Mouse (Mus musculus) T-helper 2 cell (primary cell): Measurements from ENCODE around the gene Plp2.
"Not testable (repeated sequence)": the region's sequence is repeated elsewhere in the genome, so short reads cannot be mapped to it uniquely, and the experiment has no call there.

Experiments
- in situ Hi-C: fragments of 300-600 bp; cut with MboI, MseI; formaldehyde crosslinking; loops from one replicate; pipeline ENCODE4 v1.15.1; 2025; ENCODE audit warnings: high pct_unique_total_duplicates

Plp2 gene

DNA sequence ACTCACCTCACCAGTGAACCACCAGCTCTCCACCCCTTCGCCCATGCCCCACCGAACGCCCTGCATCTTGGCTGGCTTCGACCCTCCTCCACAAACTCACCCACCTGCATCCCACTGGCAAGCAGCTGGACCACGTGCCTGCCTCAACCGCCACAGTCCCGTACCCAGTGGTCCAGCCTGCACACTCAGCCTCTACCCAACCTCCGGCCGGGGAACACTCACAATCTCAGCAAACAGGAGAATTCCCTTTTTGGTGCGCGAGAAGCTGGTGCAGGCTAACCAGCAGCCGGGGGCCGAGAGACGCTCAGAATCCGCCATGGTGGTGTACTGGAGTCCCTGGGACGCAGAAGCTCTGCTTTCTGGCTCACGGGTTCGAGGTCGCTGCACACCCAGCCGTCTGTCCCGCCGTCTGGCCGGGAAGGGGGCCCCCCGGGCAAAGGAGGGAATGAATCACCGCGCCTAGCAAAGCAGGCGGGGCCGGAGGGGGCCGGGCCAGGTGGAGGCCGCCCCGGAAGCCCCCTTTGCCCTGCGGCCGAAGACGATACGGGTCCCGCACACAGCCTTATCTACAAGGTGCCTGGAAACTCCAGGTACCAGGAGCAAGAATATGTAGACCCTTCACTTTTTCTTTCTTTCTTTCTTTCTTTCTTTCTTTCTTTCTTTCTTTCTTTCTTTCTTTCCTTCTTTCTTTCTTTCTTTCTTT is at the start of gene Plp2:
Plp2 (minus strand) TSS at position 470 of the 703 bp plus-strand sequence.
- in situ Hi-C loops, result no loop called here

DNA sequence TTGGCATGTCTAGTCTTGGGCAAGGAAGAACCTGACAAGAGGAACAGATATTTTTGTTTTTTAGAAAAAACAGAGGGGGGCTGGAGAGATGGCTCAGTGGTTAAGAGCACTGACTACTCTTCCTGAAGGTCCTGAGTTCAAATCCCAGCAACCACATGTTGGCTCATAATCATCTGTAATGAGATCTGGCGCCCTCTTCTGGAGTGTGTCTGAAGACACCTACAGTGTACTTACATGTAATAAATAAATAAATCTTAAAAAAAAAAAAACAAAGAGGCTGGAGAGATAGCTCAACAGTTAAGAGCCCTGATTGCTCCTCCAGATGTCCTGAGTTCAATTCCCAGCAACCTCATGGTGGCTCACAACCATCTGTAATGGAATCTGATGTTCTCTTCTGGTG is 44.9 kb upstream of the Plp2 start:
- in situ Hi-C loops, result not testable (repeated sequence)

GRCm38 (mm10) chrX:7714135-7714899 is 43.1 kb upstream of the Plp2 start, which contains the start of gene Wdr45:
Gene Wdr45 (plus strand): TSS chrX:7714333.
- in situ Hi-C loops, result not testable (repeated sequence)

DNA sequence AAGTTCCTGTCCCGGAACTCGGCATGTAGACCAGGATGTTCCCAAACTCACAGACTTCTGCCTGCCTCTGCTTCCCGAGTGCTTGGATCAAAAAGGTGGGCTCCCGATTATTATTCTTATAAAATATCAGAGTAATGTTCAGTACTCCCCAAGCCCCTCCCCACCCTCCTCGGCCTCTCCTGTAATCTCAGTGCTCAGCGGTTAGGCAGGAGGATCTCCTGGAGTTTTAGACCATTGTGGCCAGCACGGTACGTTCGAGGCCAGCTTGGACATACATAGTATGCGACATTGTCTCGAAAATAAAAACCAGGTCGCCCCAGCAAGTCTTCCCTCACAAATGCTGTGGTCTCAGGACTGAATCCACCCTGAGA is 42.6 kb upstream of the Plp2 start:
- in situ Hi-C loops, result not testable (repeated sequence)

- in situ Hi-C loops, result no loop called here
Observed at GRCm38 (mm10) chrX:7696954-7697381, 25.8 kb upstream of the Plp2 start, which contains the start of gene Gpkow. Gene Gpkow (plus strand): TSS chrX:7697131.

DNA sequence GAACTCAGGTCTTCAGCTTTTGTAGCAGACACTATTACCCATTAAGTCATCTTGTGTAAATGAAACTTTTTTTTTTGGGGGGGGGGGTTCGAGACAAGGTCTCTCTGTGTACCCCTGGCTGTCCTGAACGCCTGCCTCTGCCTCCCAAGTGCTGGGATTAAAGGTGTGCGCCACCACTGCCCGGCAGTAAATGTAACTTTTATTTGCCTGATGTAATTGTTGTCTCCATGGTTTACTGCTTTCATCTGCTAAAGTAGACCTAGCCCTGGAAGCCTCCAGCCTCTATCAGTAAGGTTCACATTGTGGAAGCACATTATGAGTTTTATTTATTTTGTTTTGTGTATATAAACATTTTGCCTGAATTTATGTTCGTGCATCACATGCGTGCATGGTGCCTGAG is 25.3 kb upstream of the Plp2 start:
- in situ Hi-C loops, result no loop called here

- in situ Hi-C loops, result no loop called here
Observed at GRCm38 (mm10) chrX:7692862-7693261, 21.7 kb upstream of the Plp2 start.

DNA sequence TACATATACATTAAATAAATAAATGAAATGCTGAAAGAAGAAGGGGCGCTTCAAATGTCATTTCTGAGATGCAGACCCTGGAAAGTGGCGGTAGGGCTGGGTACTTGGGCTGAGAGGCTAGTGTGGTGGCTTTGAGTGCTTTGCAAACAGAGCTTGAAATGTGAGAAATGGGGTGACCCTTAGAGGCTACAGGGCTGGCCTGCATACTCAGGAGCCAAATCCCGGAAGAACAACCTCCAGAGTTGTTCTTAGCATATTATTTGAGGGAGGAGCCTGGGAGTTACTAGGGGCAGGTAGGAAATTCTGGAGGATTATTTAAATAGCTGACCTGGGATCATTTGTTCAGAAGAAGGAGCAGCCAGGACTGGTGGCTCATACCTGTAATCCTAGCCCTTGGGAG is 19.3 kb upstream of the Plp2 start:
- in situ Hi-C loops, result no loop called here

DNA sequence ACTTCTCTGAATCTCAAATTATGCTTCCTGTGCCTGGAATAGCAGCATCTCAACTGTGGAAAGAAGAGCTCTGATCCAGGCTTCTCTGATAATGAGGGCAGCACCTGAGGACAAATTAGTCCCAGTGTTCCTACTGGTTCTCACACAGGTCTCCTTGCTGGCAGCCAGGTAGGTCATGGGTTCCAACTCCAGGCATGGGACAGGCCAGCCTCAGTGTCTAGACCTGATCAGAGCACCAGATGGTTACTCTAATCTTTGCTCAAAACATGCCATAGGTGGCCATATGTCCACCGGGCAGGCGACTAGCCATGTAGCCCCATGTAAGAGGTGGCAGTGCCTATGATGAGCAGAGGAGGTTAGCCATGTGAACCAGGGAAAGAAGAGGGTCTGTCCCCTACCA is 17.1 kb upstream of the Plp2 start:
- in situ Hi-C loops, result no loop called here

- in situ Hi-C loops, result no loop called here
Observed at GRCm38 (mm10) chrX:7680864-7681263, 9.7 kb upstream of the Plp2 start, which contains the start of gene Magix. Gene Magix (minus strand): TSS chrX:7681251.

- in situ Hi-C loops, result no loop called here
Observed at GRCm38 (mm10) chrX:7680057-7680412, 8.8 kb upstream of the Plp2 start.

GRCm38 (mm10) chrX:7679405-7680056 is 8.3 kb upstream of the Plp2 start:
- in situ Hi-C loops, result loop anchor here (5.0 kb wide), 1 partner anchor 37 kb away; no protein-coding TSS in a partner anchor

GRCm38 (mm10) chrX:7678986-7679385 is 7.8 kb upstream of the Plp2 start:
- in situ Hi-C loops, result loop anchor here (5.0 kb wide), 1 partner anchor 37 kb away; no protein-coding TSS in a partner anchor

DNA sequence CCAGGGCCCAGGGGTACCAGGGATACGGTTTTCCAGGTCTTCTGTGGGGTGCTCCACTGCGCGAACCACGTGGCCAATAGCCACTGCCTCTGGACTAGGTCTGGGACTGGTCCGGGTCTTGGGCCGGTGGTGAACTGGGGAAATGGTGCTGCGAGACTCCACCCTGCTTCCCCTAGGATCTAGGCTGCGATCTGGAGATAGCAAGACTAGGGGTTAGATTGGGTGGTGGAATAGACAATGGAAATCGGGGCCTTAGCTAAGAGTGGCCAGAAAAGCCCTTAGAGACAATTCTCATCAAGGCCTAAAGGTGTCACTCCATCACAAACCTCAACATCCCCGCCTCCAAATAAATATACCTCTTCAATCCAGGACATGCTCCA is 3.8 kb upstream of the Plp2 start:
- in situ Hi-C loops, result loop anchor here (5.0 kb wide), 1 partner anchor 33 kb away; no protein-coding TSS in a partner anchor

- in situ Hi-C loops, result no loop called here
Observed at GRCm38 (mm10) chrX:7674284-7675000, 3.3 kb upstream of the Plp2 start.

DNA sequence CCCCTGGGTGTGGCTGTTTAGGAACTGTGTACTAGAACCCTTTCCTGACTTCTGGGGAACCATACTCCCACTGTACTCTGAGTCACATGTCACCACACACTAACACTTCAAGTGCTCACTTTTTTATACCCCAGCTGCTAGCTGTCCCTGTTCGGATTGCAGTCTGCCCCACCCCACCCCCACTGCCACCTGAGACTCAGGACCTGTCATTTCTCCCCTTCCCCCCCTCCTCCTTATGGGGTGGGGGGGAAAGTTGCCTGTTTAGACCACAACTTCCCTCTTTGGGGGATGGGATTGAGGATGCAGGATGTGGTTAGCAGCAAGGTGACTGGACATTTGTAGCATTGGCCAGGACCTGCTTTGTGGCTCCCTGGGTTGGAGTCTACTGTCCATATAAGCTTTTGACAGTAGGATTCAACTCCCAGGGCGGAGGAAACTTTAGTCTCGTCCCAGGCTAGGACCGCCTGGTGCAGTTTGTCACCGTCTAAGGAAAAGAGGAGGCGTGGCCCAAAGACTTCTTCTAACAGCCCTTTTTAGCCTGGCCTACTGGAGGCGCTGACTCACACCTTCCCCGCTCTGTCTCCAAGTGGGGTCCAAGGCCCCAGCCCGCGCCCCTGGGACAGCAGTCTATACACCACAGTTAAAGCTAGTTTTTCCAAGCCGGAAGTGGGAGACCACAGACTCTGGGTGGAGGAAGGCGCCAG is 2.5 kb upstream of the Plp2 start:
- in situ Hi-C loops, result no loop called here

GRCm38 (mm10) chrX:7672739-7673138 is 1.5 kb upstream of the Plp2 start:
- in situ Hi-C loops, result no loop called here

DNA sequence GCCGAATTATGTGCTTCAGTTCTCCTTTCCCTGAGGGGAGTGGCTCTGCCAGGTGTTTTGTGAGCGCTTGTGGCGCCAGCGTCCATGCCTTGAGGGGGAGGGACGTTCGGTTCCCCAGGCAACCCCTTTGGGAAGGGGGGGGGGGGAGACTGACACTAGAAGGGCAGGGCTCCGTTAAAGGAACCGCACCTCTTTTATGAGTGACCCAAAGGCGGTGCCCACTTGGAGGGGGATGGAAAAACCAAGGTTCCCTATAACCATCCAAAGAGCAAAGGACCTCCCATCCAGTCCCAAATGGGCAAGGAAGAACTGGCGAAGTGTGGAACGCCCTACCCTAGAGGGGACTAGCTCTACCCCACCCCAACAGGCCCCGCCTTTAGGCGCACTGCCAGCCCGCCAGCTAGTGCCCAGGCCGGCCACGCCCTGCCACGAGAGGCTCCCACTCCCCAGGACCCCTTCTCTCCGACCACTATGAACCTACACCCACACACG is 754 bp downstream of the Plp2 start:
- in situ Hi-C loops, result no loop called here

DNA sequence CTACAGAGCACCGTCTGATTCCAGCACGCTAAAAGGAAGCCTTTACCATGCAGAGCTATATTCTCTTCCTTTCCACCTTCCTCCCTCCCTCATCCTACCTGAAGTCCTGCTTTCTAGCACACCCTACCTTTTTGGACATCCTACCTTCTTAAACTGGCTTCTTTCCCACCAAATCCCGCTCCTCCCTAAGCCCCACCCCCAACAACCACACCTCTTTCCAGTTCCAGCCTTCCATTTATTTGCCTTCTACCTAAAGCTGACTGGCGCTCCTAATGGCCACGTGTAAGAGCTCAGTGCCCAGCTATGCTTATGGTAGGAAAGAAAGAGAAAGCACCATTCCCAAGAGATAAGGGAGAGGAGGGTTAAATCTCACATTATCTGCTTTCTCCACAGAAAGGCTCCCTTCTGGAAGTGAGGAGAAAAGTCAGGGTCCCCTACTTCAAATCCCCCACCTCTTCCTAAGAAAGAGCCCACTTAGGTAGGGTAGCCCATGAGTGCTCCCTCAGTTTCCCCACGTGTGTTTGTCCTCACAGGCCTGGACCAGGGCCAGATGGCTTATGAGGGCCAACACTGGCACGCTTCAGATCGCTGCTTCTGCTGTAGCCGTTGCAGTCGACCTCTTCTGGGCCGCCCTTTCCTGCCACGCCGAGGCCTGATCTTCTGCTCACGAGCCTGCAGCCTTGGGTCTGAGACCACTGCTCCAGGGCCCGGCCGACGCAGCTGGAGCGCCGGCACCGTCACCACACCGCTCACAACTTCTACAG is 5.3 kb downstream of the Plp2 start:
- in situ Hi-C loops, result no loop called here

GRCm38 (mm10) chrX:7664791-7665190 is 6.4 kb downstream of the Plp2 start:
- in situ Hi-C loops, result no loop called here
